Mouse (Mus musculus) hindbrain, postnatal 0 days (tissue): Measurements from ENCODE around the gene Mapk7. TPM values are rescaled to one million over a fixed set of nuclear protein-coding genes. Genes with fewer than 3 reads are reported as not detected.

Source experiments
- ATAC-seq: fragments of 200-750 bp; cut with Nextera tagmentation; 2 replicates; pipeline ENCODE4 v1.8.0; 2017; ENCODE audit warnings: mild to moderate bottlenecking, moderate TSS enrichment, moderate library complexity
- DNase-seq: peaks from one replicate; pipeline ENCODE4 v3.0.0-alpha.2; 2015; ENCODE audit warnings: low spot score
- H3K27ac ChIP-seq: fragments of 300-500 bp; sonication (generic); 2 replicates; pipeline ENCODE4 v1.5.1; 2014; ENCODE audit warnings: mild to moderate bottlenecking
- H3K27me3 ChIP-seq: fragments of 300-500 bp; sonication (generic); 2 replicates; pipeline ENCODE4 v1.6.1; 2014; ENCODE audit warnings: low read length, mixed read lengths; ENCODE audit not compliant: insufficient read depth
- H3K36me3 ChIP-seq: fragments of 300-500 bp; sonication (generic); 2 replicates; pipeline ENCODE4 v1.6.1; 2014; ENCODE audit warnings: low read length, mixed read lengths; ENCODE audit not compliant: insufficient read depth
- H3K4me1 ChIP-seq: fragments of 300-500 bp; sonication (generic); 2 replicates; pipeline ENCODE4 v1.6.1; 2014; ENCODE audit warnings: antibody characterized with exemption, low read length, mixed read lengths; ENCODE audit not compliant: insufficient read depth
- H3K4me2 ChIP-seq: fragments of 300-500 bp; sonication (generic); 2 replicates; pipeline ENCODE4 v1.6.1; 2014; ENCODE audit warnings: low read depth, mild to moderate bottlenecking, low read length, moderate library complexity, mixed read lengths
- H3K4me3 ChIP-seq: fragments of 300-500 bp; sonication (generic); 2 replicates; pipeline ENCODE4 v1.5.1; 2014; ENCODE audit warnings: low read length
- H3K9ac ChIP-seq: fragments of 300-500 bp; sonication (generic); replicated peaks from 2 replicates; pipeline ENCODE4 v1.6.1; 2014; ENCODE audit warnings: mild to moderate bottlenecking, low read length, moderate library complexity, mixed read lengths
- H3K9me3 ChIP-seq: fragments of 300-500 bp; sonication (generic); 2 replicates; pipeline ENCODE4 v1.6.1; 2016; ENCODE audit warnings: low read length, mixed read lengths
- CTCF ChIP-seq: IDR thresholded peaks from 2 replicates; pipeline ENCODE4 v1.5.1; 2016; ENCODE audit warnings: antibody characterized with exemption, control low read depth, low read depth
- WGBS: fragments of 180-500 bp; shearing (Covaris S2); extraction: QIAGEN DNeasy Blood & Tissue Kit; methylation state at CpG from one replicate; pipeline ENCODE4 v1.1.7; 2014; 5-methylcytosine and 5-hydroxymethylcytosine counted together
- polyA plus RNA-seq: library from polyadenylated mRNA; unstranded; fragments of >200 nt; fragmentation: Nextera tagmentation; extraction: Ambion mirVana; gene quantifications from 2 replicates; pipeline ENCODE4 v1.2.1, GENCODE M21; 2015
- total RNA-seq: library from RNA; depleted of rRNA; stranded (reverse); fragments of >200 nt; gene quantifications from 2 replicates; pipeline ENCODE4 v1.2.3, GENCODE M21; 2014

Gene Mapk7
- total and polyA plus RNA-seq, 2 experiments from 2014 or later = 43.1 to 58.8 TPM

DNA sequence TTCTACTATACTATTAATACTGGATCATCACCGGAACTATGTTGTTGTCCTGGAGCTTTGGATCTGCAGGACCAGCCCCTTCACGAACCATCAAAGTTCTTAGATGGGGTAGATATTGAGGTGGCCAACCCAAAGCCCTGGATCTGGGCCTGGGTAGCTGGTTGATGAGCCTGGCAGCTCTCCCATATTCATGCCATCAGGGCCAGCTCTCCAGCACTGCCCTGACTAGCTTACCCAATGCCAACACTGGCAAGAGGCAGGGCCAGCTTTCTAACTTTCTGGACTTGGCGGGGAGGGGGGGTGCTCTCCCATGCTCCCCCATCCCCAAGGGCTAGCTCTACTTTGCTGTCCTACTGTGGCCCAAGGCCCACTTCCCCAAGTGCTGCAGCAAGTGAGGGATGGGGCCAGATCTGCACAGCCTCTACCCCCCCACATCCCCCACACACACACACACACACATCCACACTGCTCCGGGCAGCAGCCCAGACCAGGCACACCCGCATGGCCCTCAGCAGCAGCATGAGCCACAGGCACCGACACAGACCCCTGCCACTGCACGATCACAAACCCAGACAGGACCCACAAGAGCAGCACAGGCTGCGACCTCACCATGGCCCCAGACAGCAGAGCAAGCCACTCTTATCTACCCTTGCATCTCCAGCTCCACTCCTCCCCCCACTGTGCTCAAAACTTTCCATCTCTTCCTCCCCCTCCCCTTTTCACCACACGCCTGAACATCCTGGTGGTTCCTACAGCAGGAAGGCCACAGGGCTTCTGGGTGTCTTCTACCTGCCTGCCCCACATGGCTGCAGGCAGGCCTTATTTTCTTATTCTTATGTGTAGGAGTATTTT is 12.7 kb downstream of the Mapk7 start:
- no peak for TF ChIP-seq CTCF
- Histone ChIP-seq H3K9ac (no peak overlapping the region), H3K27ac (no peak overlapping the region), H3K4me2 (no peak overlapping the region), H3K27me3 (no peaks in the 10 kb centered on the region), H3K9me3 (no peaks in the 10 kb centered on the region), H3K4me3 (no peak overlapping the region), H3K4me1 (peaks cover 14% of the 10 kb centered on the region; the same call in 1 of the 2 replicates), H3K36me3 (no peaks in the 10 kb centered on the region)
- peak; percentile 61 for DNase-seq
- ATAC-seq = peak; percentile 27; the same call in 1 of the 2 replicates
- 57% methylated on average over 9 of the region's 9 CpGs for WGBS

DNA sequence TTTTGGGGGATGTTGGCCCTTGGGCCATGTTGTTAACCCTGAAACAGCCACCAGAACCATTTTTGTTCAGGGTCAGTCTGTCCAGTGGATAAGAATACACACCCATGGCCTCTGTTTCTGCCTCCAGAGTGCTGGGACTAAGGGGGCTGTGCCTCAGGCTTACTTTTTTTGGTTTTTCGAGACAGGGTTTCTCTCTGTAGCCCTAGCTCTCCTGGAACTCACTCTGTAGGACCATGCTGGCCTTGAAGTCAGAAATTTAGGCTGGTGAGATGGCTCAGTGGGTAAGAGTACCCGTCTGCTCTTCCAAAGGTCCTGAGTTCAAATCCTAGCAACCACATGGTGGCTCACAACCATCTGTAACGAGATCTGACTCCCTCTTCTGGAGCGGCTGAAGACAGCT is 15.4 kb downstream of the Mapk7 start:
- Histone ChIP-seq H3K9me3 (no peaks in the 10 kb centered on the region), H3K27ac (no peak overlapping the region), H3K36me3 (no peaks in the 10 kb centered on the region), H3K27me3 (no peaks in the 10 kb centered on the region), H3K9ac (no peak overlapping the region), H3K4me1 (0 out of 2 replicates have a peak, but pooled peaks cover 7% of the 10 kb centered on the region), H3K4me3 (no peak overlapping the region), H3K4me2 (no peak overlapping the region)
- TF ChIP-seq CTCF = no peak
- ATAC-seq = no peak
- no peak for DNase-seq
- 90% methylated on average over 4 of the region's 4 CpGs for WGBS

DNA sequence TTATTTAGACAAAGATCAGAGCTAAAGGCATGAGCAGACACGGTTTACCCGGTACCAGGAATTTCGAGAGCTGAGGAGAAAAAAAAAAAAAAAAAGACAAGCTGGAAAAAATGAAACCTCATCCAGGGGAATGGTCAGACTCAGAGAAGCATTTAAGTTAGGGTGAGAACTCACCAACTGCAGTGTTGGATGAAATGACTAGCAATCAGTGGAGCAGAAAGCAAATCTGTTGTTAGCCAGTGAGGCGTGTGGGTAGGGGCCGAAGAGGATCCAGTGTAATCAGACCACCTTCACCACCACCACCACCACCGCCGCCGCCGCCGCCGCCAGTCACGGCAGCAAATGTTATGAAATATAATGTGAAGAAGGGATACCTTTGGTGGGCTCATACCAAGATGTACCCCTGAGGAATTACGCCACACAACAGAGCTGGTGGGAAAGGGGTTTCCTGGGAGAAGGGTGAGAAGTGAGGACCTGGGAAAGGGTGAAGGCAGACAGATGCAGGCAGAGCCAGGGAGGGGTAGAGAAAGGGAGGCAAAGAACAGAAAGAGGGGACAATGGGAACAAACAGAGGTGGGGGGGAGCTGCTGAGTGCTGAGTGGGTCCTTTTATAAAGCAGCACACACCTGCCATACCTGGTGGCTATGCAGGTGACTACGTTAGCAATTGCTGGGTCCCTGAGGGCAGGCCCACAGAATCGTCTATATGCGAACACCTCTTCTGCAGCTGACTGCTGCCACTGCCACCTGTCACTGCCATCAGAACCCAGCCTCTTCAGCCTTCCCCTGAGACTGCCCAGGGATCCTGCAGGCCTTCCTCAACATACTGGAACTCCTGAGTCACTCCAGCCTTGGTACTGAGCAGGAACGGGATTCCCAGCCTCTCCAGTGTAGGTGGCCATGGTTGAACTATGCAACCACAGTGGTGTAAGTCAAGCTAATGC is 16.4 kb downstream of the Mapk7 start:
- WGBS = 44% methylated on average over 17 of the region's 17 CpGs
- ATAC-seq (no peak), DNase-seq (no peak)
- H3K4me1 ChIP-seq = 0 out of 2 replicates have a peak, but pooled peaks cover 3% of the 10 kb centered on the region
- peak overlapping the region; percentile 41; the same call in 1 of the 2 replicates for H3K4me2 ChIP-seq
- no peak overlapping the region for H3K4me3 ChIP-seq
- no peaks in the 10 kb centered on the region for H3K36me3 ChIP-seq
- no peaks in the 10 kb centered on the region for H3K9me3 ChIP-seq
- H3K9ac ChIP-seq = no peak overlapping the region
- H3K27ac ChIP-seq = peak overlapping the region; percentile 41; the same call in 1 of the 2 replicates
- no peaks in the 10 kb centered on the region for H3K27me3 ChIP-seq
- no peak for TF ChIP-seq CTCF

DNA sequence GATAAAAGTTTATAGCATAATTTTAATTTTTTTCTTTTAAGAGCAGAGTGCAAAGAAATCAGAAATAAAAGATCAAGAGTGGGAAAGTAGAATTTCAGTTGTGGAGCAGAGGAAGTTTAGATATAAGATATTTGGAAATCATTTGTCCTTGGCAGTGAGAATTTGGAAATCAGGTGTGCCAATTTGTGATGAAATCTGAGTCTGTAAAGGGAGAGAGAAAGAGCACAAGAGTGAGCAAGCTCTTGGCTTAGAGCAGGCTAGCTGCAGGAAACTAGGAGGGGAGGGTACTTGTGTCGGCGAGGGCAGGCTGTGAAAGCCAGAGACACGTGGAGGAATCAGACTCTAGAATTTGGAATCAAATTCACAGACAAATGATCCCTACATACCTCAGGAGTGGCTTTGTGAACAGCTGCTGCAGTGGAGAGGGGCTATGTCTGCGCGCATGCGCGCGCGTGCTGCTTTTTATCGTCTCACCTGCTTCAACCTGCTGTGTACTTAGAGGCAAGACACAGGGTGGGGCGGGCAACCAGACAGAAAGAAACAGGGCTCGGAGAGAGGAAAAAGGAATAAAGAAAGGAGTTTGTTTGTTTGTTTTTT is 17.3 kb downstream of the Mapk7 start:
- H3K27me3 ChIP-seq = no peaks in the 10 kb centered on the region
- WGBS = 45% methylated on average over 12 of the region's 12 CpGs
- 0 out of 2 replicates have a peak, but pooled peaks cover 3% of the 10 kb centered on the region for H3K4me1 ChIP-seq
- TF ChIP-seq CTCF = no peak
- DNase-seq = peak; percentile 60
- peak overlapping the region; percentile 13; the same call in 1 of the 2 replicates for H3K4me3 ChIP-seq
- no peaks in the 10 kb centered on the region for H3K36me3 ChIP-seq
- no peaks in the 10 kb centered on the region for H3K9me3 ChIP-seq
- no peak overlapping the region for H3K9ac ChIP-seq
- H3K4me2 ChIP-seq = peak overlapping the region; percentile 41
- 0 out of 2 replicates have a peak, but pooled peaks have one; percentile 49 for ATAC-seq
- peak overlapping the region; percentile 41; the same call in 1 of the 2 replicates for H3K27ac ChIP-seq

DNA sequence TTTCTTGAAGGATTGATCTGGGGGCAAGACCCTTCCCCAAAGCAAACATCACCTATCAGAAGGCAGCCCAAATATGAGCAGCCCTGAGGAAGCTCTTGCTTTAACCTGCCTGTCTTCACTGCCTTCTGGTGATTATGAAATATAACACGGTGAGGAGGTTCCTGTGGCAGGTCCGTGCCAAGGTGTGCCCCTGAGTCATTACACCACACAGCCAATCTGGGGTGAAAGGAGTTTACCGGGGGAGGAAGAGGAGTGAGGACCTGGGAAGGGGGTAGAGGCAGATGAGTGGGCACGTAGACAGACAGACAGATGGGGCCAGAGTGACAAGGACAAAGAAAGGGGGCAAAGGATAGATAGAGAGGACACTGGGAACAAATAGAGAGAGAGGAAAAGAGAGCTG is 20.6 kb downstream of the Mapk7 start:
- no peak overlapping the region for H3K4me3 ChIP-seq
- H3K4me2 ChIP-seq = no peak overlapping the region
- H3K27ac ChIP-seq = no peak overlapping the region
- H3K9me3 ChIP-seq = no peaks in the 10 kb centered on the region
- H3K36me3 ChIP-seq = no peaks in the 10 kb centered on the region
- TF ChIP-seq CTCF = no peak
- 70% methylated on average over 4 of the region's 4 CpGs for WGBS
- no peaks in the 10 kb centered on the region for H3K27me3 ChIP-seq
- H3K9ac ChIP-seq = no peak overlapping the region
- ATAC-seq (no peak), DNase-seq (no peak)
- H3K4me1 ChIP-seq = no peaks in the 10 kb centered on the region

DNA sequence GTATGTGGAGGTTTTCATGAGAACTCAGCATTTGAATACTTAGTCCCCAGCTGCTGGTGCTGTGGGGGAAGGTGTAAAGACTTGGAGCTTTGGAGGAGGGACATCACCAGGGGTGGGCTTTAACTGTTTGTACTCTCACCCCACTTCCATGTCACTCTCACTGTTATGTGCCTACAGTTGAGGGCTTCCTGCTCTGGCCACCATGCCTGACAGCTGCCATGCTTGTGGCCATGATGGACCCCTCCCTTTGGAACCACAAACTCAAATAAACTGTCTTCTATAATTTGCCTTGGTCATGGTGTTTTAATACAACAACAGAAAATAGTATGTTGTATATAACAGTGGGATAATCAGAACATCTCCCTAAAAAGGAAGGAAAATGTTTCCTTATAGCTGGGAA is 23.3 kb downstream of the Mapk7 start:
- Histone ChIP-seq H3K27ac (no peak overlapping the region), H3K27me3 (no peaks in the 10 kb centered on the region), H3K9ac (no peak overlapping the region), H3K9me3 (0 out of 2 replicates have a peak, but pooled peaks cover 2% of the 10 kb centered on the region), H3K36me3 (no peaks in the 10 kb centered on the region), H3K4me2 (no peak overlapping the region), H3K4me1 (0 out of 2 replicates have a peak, but pooled peaks cover 3% of the 10 kb centered on the region), H3K4me3 (no peak overlapping the region)
- TF ChIP-seq CTCF = no peak
- no peak for DNase-seq
- no peak for ATAC-seq
